Mouse (Mus musculus) embryonic facial prominence, embryonic 11.5 days (tissue): Measurements from ENCODE around the gene Olfr693. TPM values are rescaled to one million over a fixed set of nuclear protein-coding genes. Genes with fewer than 3 reads are reported as not detected.

Experiments
- polyA plus RNA-seq: library from polyadenylated mRNA; unstranded; fragments of >200 nt; fragmentation: Nextera tagmentation; extraction: Ambion mirVana; gene quantifications from 2 replicates; pipeline ENCODE4 v1.2.1, GENCODE M21; 2014

The Olfr693 gene
- polyA plus RNA-seq, 1 experiment from 2014 or later, result not detected

Other genes with a start within 250 kb of the Olfr693 start
- gene Olfr694, start 11.2 kb upstream of the Olfr693 start, polyA plus RNA-seq, result not detected in 2 replicates
- not detected in 2 replicates for gene Olfr695, start 35.8 kb upstream of the Olfr693 start, polyA plus RNA-seq
- gene Olfr697, start 61.9 kb upstream of the Olfr693 start, polyA plus RNA-seq, result not detected in 2 replicates
- gene Olfr698, start 74.8 kb upstream of the Olfr693 start, polyA plus RNA-seq, result not detected in 2 replicates
- gene Olfr699, start 112.6 kb upstream of the Olfr693 start, polyA plus RNA-seq, result not detected in 2 replicates
- not detected in 2 replicates for gene Olfr700, start 128.2 kb upstream of the Olfr693 start, polyA plus RNA-seq
- gene Olfr701, start 133.5 kb upstream of the Olfr693 start, polyA plus RNA-seq, result not detected in 2 replicates
- not detected in 2 replicates for gene Olfr702, start 153.3 kb upstream of the Olfr693 start, polyA plus RNA-seq
- gene Olfr703, start 162.8 kb upstream of the Olfr693 start, polyA plus RNA-seq, result not detected in 2 replicates
- gene Olfr704, start 182.6 kb upstream of the Olfr693 start, polyA plus RNA-seq, result not detected in 2 replicates
- gene Olfr705, start 196.3 kb upstream of the Olfr693 start, polyA plus RNA-seq, result not detected in 2 replicates
- gene Olfr706, start 207.6 kb upstream of the Olfr693 start, polyA plus RNA-seq, result not detected in 2 replicates
- gene Olfr707, start 220.7 kb upstream of the Olfr693 start, polyA plus RNA-seq, result not detected in 2 replicates
- not detected in 2 replicates for gene Olfr1532-ps1, start 227.4 kb upstream of the Olfr693 start, polyA plus RNA-seq